Mouse (Mus musculus): ENCODE data around the gene Dysf.
A peak's percentile ranks its signal among the peaks of the same experiment; 100 is the strongest.

Dysf gene

DNA sequence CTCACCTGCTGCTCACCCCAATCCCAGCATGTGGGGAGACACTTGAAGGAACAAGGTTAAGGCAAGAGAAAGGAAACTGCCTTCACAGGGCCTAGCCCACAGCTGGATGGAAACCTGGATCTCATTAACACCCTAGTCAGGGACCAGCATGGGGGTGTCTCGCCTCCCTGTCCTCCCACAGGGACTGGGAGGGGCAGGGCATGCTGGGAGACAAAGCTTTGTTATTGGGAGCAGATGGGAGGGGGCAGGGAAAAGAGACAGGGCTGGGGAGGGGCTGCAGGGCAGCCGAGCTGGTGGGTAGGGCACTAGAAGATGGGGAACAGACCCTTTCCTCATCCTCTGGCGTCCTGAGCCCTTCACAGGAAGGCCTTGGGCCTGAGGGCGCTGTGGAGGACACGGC is 220.4 kb downstream of the Dysf start:
- DNase-seq (ENCODE audit: low read depth, low spot score): peak; percentile 21

GRCm38 (mm10) chr6:84229739-84230138 is 221.3 kb downstream of the Dysf start:
- no peak for DNase-seq (ENCODE audit: low read depth, low spot score)

- no peak for DNase-seq (ENCODE audit: low read depth, low spot score)
Observed at GRCm38 (mm10) chr6:84231108-84231507, 222.7 kb downstream of the Dysf start.

DNA sequence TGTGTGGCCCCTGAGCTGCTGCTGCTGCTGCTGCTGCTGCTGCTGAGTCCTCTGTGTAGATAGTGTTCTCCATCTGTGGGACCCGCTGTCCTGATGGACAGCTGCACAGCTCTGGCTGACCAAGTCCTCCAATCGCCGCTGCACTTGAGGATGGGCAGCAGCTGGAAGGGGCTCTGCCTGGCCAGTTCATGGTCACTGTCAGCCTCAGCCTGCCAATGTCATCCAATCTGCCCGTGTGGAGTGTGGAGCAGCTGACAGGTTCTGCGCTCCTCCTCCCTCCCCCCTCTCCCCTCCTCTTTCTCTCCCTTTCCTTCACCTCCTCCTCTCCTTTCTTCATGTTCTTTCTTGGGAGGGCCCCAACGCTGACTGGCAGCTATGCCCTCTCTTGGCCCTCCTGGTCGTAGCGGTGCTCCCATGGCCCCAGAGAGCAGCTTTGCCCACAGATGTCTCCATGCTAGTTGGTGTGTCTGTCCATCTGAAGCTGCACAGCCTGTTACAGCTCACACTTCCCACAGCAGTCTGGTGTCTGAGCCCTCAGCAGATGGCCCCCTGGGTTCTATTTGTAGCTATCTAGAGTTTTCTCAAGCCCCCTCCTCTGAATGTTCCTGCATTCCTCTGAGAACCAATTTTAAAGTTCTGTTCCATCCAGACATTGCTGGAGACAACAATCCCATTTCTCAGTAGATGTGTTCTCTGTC is 223.8 kb downstream of the Dysf start:
- no peak for DNase-seq (ENCODE audit: low read depth, low spot score)

DNA sequence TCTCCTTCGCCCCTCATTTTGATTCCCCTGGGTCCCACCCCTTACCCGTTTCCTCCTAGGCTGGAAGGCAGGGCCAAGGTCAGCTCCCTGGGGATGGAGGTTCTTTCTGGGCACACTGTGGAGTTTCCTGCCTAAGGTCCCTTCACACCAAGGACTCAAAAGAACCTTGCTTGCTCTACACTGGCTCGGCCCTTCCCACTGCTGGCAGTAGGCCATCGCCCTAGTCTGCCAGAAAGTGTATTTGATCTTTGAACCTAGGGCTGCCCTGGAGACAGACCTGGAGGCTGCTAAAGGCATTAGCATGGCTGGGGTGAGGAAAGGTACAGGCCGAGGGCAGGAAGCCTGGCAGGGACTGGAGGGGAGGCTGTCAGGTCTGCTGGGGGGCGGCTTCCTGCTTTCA is 225.4 kb downstream of the Dysf start:
- DNase-seq (ENCODE audit: low read depth, low spot score): no peak

DNA sequence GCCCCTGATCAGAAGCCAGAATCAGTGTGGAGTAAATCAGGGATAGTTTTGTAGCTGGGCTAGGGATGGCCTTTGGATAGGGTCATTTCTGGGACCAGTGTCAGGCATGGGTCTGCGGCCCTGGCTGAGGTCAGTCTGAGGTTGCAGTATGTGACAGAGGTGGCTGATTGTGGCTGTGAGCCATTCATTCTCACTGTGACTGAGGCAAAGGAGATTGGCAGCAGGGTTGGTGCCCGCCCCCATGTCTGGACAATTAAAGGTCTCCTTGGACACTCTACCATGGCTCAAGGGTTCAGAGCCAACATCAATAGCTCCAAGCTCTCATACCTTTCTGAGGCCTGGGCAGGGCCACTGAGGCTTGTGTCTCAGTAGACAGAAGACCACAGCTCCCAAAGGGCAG is 227.0 kb downstream of the Dysf start:
- DNase-seq (ENCODE audit: low read depth, low spot score): no peak

DNA sequence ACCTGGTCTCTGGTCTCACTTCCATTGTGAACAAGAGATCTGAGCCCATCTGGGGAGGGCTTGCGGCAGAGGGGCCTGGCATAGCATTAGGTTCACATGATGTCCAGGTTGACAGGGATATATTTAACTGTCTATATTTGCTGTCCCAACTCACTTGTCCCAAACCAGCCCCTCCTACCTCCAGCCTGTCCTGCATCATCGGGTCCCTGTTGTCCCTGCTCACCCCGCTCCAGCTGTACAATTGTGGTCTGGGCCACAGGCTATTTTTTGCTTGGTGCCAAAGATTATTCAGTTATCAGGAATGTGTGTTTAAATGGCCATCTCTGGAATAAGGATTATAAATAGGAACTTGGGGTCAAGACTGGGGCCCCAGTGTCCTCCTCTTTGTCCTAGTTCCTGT is 235.0 kb downstream of the Dysf start:
- DNase-seq (ENCODE audit: low read depth, low spot score): no peak

GRCm38 (mm10) chr6:84246101-84246760 is 237.8 kb downstream of the Dysf start:
- no peak for DNase-seq (ENCODE audit: low read depth, low spot score)

GRCm38 (mm10) chr6:84246979-84247378 is 238.6 kb downstream of the Dysf start:
- DNase-seq (ENCODE audit: low read depth, low spot score): no peak

Measured in R1 (cell line).